Mouse (Mus musculus): ENCODE data around the gene Tnrc6c. TPM values are rescaled to one million over a fixed set of nuclear protein-coding genes. Genes with fewer than 3 reads are reported as not detected.

Gene Tnrc6c
- 16.1 and 16.5 TPM in 2 replicates for polyA plus RNA-seq (2014; fragmentation: Nextera tagmentation; extraction: Ambion mirVana)

DNA sequence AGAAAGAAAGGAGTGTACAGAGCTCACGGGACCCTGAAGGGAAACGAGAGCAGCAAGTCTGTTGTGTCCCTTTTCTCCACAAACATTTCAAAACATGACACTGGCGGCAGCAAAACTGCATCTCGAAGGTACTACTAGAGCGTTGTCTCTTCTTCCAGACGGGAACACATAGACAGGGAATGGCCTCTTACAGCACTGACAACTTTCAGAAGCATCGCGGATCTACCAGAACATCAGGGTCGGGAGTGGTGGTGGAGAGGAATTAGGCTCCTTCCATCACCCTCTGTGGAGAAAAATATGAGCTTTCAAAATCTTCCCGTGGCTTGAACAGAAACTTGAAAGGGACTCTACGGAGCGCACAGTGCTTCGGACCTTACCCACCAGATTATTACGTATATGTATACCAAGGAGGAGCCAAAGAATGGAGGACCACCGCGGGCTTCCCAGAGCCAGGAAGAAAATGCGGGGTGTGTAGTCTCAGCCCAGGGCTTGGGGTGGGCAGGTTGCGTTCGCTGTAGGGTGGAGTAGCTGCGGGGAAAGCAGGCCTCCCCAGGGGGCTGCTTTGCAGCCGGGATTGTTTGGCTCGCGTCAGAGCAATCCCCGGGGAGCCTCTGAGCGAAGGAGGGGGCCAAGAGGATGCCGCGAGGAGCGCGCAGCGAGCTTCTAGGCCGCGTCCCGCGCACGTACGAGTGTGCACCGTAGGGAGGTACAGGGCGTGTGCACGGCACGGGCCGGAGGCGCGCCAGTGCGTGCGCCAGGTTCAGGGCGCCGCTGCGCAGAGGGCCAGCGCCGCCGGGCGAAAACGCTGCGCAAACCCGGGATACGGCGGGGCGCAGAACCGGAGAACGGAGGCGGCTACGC is at the start of gene Tnrc6c:
Tnrc6c (plus strand) TSS at position 799 of the 861 bp plus-strand sequence.
- H3K9me3 ChIP-seq (ENCODE audit: control insufficient read depth, low read length), result no peaks in the 10 kb centered on the region
- no peaks in the 10 kb centered on the region for H3K4me1 ChIP-seq (ENCODE audit: control insufficient read depth, insufficient read depth, low read length)
- ATAC-seq (ENCODE audit: insufficient number of reproducible peaks, low FRiP score, low TSS enrichment, low read depth), result peak; percentile 89
- peak within 1 kb of the TSS; percentile 91 for H3K27ac ChIP-seq (replicated peaks; ENCODE audit: low read depth, low read length)
- H3K36me3 ChIP-seq (ENCODE audit: control insufficient read depth, insufficient read depth, low read length), result no peaks in the 10 kb centered on the region
- peak within 1 kb of the TSS; percentile 93 for H3K4me2 ChIP-seq (ENCODE audit: low read depth, severe bottlenecking)
- H3K4me3 ChIP-seq (ENCODE audit: low read depth, low read length), result peak within 1 kb of the TSS; percentile 81
- WGBS, result 1% methylated on average over 62 of the region's 62 CpGs
- no peaks in the 10 kb centered on the region for H3K27me3 ChIP-seq (ENCODE audit: control insufficient read depth, insufficient read depth, low read length)
- peak within 1 kb of the TSS; percentile 95 for H3K9ac ChIP-seq (ENCODE audit: low read length)
- peak; percentile 80 for DNase-seq (ENCODE audit: low spot score)

- Histone ChIP-seq H3K27me3 (ENCODE audit: control insufficient read depth, insufficient read depth, low read length) (no peaks in the 10 kb centered on the region), H3K27ac (replicated peaks; ENCODE audit: low read depth, low read length) (no peak overlapping the region), H3K4me3 (ENCODE audit: low read depth, low read length) (no peak overlapping the region), H3K9ac (ENCODE audit: low read length) (no peak overlapping the region), H3K36me3 (ENCODE audit: control insufficient read depth, insufficient read depth, low read length) (no peaks in the 10 kb centered on the region), H3K4me1 (ENCODE audit: control insufficient read depth, insufficient read depth, low read length) (peaks cover 23% of the 10 kb centered on the region), H3K4me2 (ENCODE audit: low read depth, severe bottlenecking) (peak overlapping the region; percentile 25), H3K9me3 (ENCODE audit: control insufficient read depth, low read length) (no peaks in the 10 kb centered on the region)
- ATAC-seq (ENCODE audit: insufficient number of reproducible peaks, low FRiP score, low TSS enrichment, low read depth) (no peak), DNase-seq (ENCODE audit: low spot score) (no peak)
- WGBS, result 34% methylated on average over 9 of the region's 9 CpGs
These were observed 48.0 kb upstream of the Tnrc6c start for GRCm38 (mm10) chr11:117606137-117606536.

DNA sequence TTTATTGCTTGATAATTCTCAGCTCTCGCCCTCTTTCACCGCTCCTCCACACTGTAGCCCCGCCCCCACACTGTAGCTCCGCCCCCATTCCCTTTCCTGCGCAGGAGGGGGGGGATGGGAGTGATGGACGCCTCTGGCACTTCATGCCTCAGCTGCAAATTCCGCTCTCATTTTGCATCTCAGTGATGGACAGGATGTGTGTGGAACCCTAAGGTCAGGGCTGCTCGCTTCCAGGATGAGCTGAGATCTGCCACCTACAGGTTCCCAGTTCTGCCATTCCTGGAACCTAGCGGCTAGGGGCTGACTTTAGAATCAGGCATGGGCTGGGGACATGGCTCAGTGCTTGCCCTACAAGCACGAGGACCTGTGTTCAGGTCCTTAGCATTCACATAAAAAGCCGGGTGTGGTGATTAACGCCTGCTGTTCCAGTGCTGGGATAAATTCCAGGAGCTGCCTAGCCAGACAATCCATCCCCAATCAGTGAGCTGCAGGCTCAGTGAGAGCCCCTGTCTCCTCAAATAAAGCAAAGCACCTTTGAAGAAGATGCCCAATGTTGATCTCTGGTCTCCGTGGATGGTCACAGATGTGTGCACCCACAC is 47.4 kb upstream of the Tnrc6c start:
- Histone ChIP-seq H3K4me1 (ENCODE audit: control insufficient read depth, insufficient read depth, low read length) (peaks cover 22% of the 10 kb centered on the region), H3K4me2 (ENCODE audit: low read depth, severe bottlenecking) (0 out of 2 replicates have a peak overlapping the region, but pooled peaks have one; percentile 24), H3K27me3 (ENCODE audit: control insufficient read depth, insufficient read depth, low read length) (no peaks in the 10 kb centered on the region), H3K27ac (replicated peaks; ENCODE audit: low read depth, low read length) (no peak overlapping the region), H3K4me3 (ENCODE audit: low read depth, low read length) (no peak overlapping the region), H3K36me3 (ENCODE audit: control insufficient read depth, insufficient read depth, low read length) (no peaks in the 10 kb centered on the region), H3K9me3 (ENCODE audit: control insufficient read depth, low read length) (no peaks in the 10 kb centered on the region), H3K9ac (ENCODE audit: low read length) (no peak overlapping the region)
- ATAC-seq (ENCODE audit: insufficient number of reproducible peaks, low FRiP score, low TSS enrichment, low read depth) (peak; percentile 18; the same call in 1 of the 2 replicates), DNase-seq (ENCODE audit: low spot score) (peak; percentile 76)
- 4% methylated on average over 13 of the region's 13 CpGs for WGBS

GRCm38 (mm10) chr11:117608141-117608789 is 45.8 kb upstream of the Tnrc6c start:
- Histone ChIP-seq H3K27me3 (ENCODE audit: control insufficient read depth, insufficient read depth, low read length) (0 out of 2 replicates have a peak, but pooled peaks cover 3% of the 10 kb centered on the region), H3K27ac (replicated peaks; ENCODE audit: low read depth, low read length) (peak overlapping the region; percentile 73), H3K4me2 (ENCODE audit: low read depth, severe bottlenecking) (no peak overlapping the region), H3K9ac (ENCODE audit: low read length) (no peak overlapping the region; the same call in 1 of the 2 replicates), H3K4me3 (ENCODE audit: low read depth, low read length) (no peak overlapping the region), H3K36me3 (ENCODE audit: control insufficient read depth, insufficient read depth, low read length) (no peaks in the 10 kb centered on the region), H3K4me1 (ENCODE audit: control insufficient read depth, insufficient read depth, low read length) (peaks cover 22% of the 10 kb centered on the region), H3K9me3 (ENCODE audit: control insufficient read depth, low read length) (no peaks in the 10 kb centered on the region)
- DNase-seq (ENCODE audit: low spot score) (peak; percentile 63), ATAC-seq (ENCODE audit: insufficient number of reproducible peaks, low FRiP score, low TSS enrichment, low read depth) (no peak)
- 50% methylated on average over 9 of the region's 9 CpGs for WGBS

DNA sequence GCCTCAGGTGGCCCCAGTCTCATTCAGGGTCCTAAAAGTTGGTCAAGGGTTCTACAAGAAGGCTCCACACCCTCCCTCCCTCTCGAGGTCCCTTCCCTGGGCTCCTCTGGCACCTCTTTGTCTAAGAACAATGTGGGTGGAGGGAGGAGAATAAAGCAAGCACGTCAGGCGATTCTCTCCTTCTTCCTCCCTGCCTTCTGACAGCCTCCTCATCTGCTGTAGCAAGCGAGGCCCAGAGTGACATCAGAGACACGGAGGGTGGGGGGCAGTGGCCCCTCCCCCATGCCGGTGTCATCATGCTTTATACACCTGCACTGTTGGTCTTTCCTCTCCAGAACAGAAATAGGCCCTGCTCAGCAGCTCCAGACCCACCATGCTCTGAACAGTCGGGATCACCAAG is 45.1 kb upstream of the Tnrc6c start:
- Histone ChIP-seq H3K36me3 (ENCODE audit: control insufficient read depth, insufficient read depth, low read length) (no peaks in the 10 kb centered on the region), H3K4me3 (ENCODE audit: low read depth, low read length) (no peak overlapping the region), H3K9ac (ENCODE audit: low read length) (no peak overlapping the region)

GRCm38 (mm10) chr11:117610589-117610988 is 43.5 kb upstream of the Tnrc6c start:
- no peaks in the 10 kb centered on the region for H3K9me3 ChIP-seq (ENCODE audit: control insufficient read depth, low read length)
- DNase-seq (ENCODE audit: low spot score) (no peak), ATAC-seq (ENCODE audit: insufficient number of reproducible peaks, low FRiP score, low TSS enrichment, low read depth) (no peak)
- H3K4me3 ChIP-seq (ENCODE audit: low read depth, low read length), result no peak overlapping the region
- no peak overlapping the region for H3K9ac ChIP-seq (ENCODE audit: low read length)
- no peaks in the 10 kb centered on the region for H3K36me3 ChIP-seq (ENCODE audit: control insufficient read depth, insufficient read depth, low read length)
- H3K27ac ChIP-seq (replicated peaks; ENCODE audit: low read depth, low read length), result 0 out of 2 replicates have a peak overlapping the region, but pooled peaks have one; percentile 51
- H3K4me1 ChIP-seq (ENCODE audit: control insufficient read depth, insufficient read depth, low read length), result peaks cover 22% of the 10 kb centered on the region
- peaks cover 11% of the 10 kb centered on the region for H3K27me3 ChIP-seq (ENCODE audit: control insufficient read depth, insufficient read depth, low read length)
- no peak overlapping the region; the same call in 1 of the 2 replicates for H3K4me2 ChIP-seq (ENCODE audit: low read depth, severe bottlenecking)

More for the DNA sequence above, 45.1 kb upstream of the Tnrc6c start:
- 0 out of 2 replicates have a peak overlapping the region, but pooled peaks have one; percentile 0 for H3K27ac ChIP-seq (replicated peaks; ENCODE audit: low read depth, low read length)
- no peak overlapping the region for H3K4me2 ChIP-seq (ENCODE audit: low read depth, severe bottlenecking)
- ATAC-seq (ENCODE audit: insufficient number of reproducible peaks, low FRiP score, low TSS enrichment, low read depth) (no peak), DNase-seq (ENCODE audit: low spot score) (no peak)
- H3K27me3 ChIP-seq (ENCODE audit: control insufficient read depth, insufficient read depth, low read length), result 0 out of 2 replicates have a peak, but pooled peaks cover 3% of the 10 kb centered on the region
- peaks cover 22% of the 10 kb centered on the region for H3K4me1 ChIP-seq (ENCODE audit: control insufficient read depth, insufficient read depth, low read length)
- no peaks in the 10 kb centered on the region for H3K9me3 ChIP-seq (ENCODE audit: control insufficient read depth, low read length)
- 49% methylated on average over 7 of the region's 7 CpGs for WGBS

GRCm38 (mm10) chr11:117611068-117611467 is 43.0 kb upstream of the Tnrc6c start:
- H3K27me3 ChIP-seq (ENCODE audit: control insufficient read depth, insufficient read depth, low read length), result peaks cover 15% of the 10 kb centered on the region
- no peaks in the 10 kb centered on the region for H3K36me3 ChIP-seq (ENCODE audit: control insufficient read depth, insufficient read depth, low read length)
- H3K4me1 ChIP-seq (ENCODE audit: control insufficient read depth, insufficient read depth, low read length), result peaks cover 18% of the 10 kb centered on the region
- no peak overlapping the region for H3K27ac ChIP-seq (replicated peaks; ENCODE audit: low read depth, low read length)
- no peak overlapping the region; the same call in 1 of the 2 replicates for H3K4me3 ChIP-seq (ENCODE audit: low read depth, low read length)
- DNase-seq (ENCODE audit: low spot score) (peak; percentile 71), ATAC-seq (ENCODE audit: insufficient number of reproducible peaks, low FRiP score, low TSS enrichment, low read depth) (peak; percentile 40)
- H3K9me3 ChIP-seq (ENCODE audit: control insufficient read depth, low read length), result no peaks in the 10 kb centered on the region
- peak overlapping the region; percentile 48 for H3K4me2 ChIP-seq (ENCODE audit: low read depth, severe bottlenecking)
- H3K9ac ChIP-seq (ENCODE audit: low read length), result no peak overlapping the region
- 6% methylated on average over 13 of the region's 13 CpGs for WGBS

GRCm38 (mm10) chr11:117611860-117612259 is 42.2 kb upstream of the Tnrc6c start:
- 40% methylated on average over 5 of the region's 5 CpGs for WGBS
- no peaks in the 10 kb centered on the region for H3K36me3 ChIP-seq (ENCODE audit: control insufficient read depth, insufficient read depth, low read length)
- peaks cover 10% of the 10 kb centered on the region for H3K4me1 ChIP-seq (ENCODE audit: control insufficient read depth, insufficient read depth, low read length)
- ATAC-seq (ENCODE audit: insufficient number of reproducible peaks, low FRiP score, low TSS enrichment, low read depth), result no peak
- no peak overlapping the region for H3K27ac ChIP-seq (replicated peaks; ENCODE audit: low read depth, low read length)
- no peak overlapping the region for H3K9ac ChIP-seq (ENCODE audit: low read length)
- no peak overlapping the region for H3K4me2 ChIP-seq (ENCODE audit: low read depth, severe bottlenecking)
- peaks cover 22% of the 10 kb centered on the region for H3K27me3 ChIP-seq (ENCODE audit: control insufficient read depth, insufficient read depth, low read length)
- DNase-seq (ENCODE audit: low spot score), result no peak
- no peaks in the 10 kb centered on the region for H3K9me3 ChIP-seq (ENCODE audit: control insufficient read depth, low read length)
- no peak overlapping the region for H3K4me3 ChIP-seq (ENCODE audit: low read depth, low read length)
